Mouse (Mus musculus) lung, embryonic 16.5 days (tissue): Measurements from ENCODE around the gene Tmem106b. TPM values are rescaled to one million over a fixed set of nuclear protein-coding genes. Genes with fewer than 3 reads are reported as not detected.

Experiments used
- ATAC-seq: fragments of 200-750 bp; cut with Nextera tagmentation; 2 replicates; pipeline ENCODE4 v1.8.0; 2017; ENCODE audit warnings: low read depth, mild to moderate bottlenecking, moderate library complexity
- H3K27ac ChIP-seq: fragments of 300-500 bp; sonication (generic); 2 replicates; pipeline ENCODE4 v1.5.1; 2014; ENCODE audit warnings: mild to moderate bottlenecking, control low read depth, low read length
- H3K27me3 ChIP-seq: fragments of 300-500 bp; sonication (generic); 2 replicates; pipeline ENCODE4 v1.6.1; 2014; ENCODE audit warnings: low read depth, low read length, mixed read lengths; ENCODE audit not compliant: control insufficient read depth, insufficient read depth
- H3K36me3 ChIP-seq: fragments of 300-500 bp; sonication (generic); 2 replicates; pipeline ENCODE4 v1.6.1; 2014; ENCODE audit warnings: low read length; ENCODE audit not compliant: control insufficient read depth, insufficient read depth
- H3K4me1 ChIP-seq: fragments of 300-500 bp; sonication (generic); replicated peaks from 2 replicates; pipeline ENCODE4 v1.6.1; 2014; ENCODE audit warnings: low read length, mixed read lengths; ENCODE audit not compliant: control insufficient read depth, insufficient read depth
- H3K4me2 ChIP-seq: fragments of 300-500 bp; sonication (generic); 2 replicates; pipeline ENCODE4 v1.6.1; 2014; ENCODE audit warnings: low read depth, low read length, control low read depth
- H3K4me3 ChIP-seq: fragments of 300-500 bp; sonication (generic); 2 replicates; pipeline ENCODE4 v1.5.1; 2014; ENCODE audit warnings: mild to moderate bottlenecking, low read length, control low read depth
- H3K9ac ChIP-seq: fragments of 300-500 bp; sonication (generic); 2 replicates; pipeline ENCODE4 v1.6.1; 2014; ENCODE audit warnings: low read length, control low read depth
- H3K9me3 ChIP-seq: fragments of 300-500 bp; sonication (generic); 2 replicates; pipeline ENCODE4 v1.6.1; 2016; ENCODE audit warnings: low read length; ENCODE audit not compliant: control insufficient read depth
- WGBS: fragments of 180-500 bp; shearing (Covaris S2); extraction: QIAGEN DNeasy Blood & Tissue Kit; methylation state at CpG from one replicate; pipeline ENCODE4 v1.1.7; 2014; 5-methylcytosine and 5-hydroxymethylcytosine counted together
- polyA plus RNA-seq: library from polyadenylated mRNA; unstranded; fragments of >200 nt; fragmentation: Nextera tagmentation; extraction: Ambion mirVana; gene quantifications from 2 replicates; pipeline ENCODE4 v1.2.1, GENCODE M21; 2015

Tmem106b gene
- polyA plus RNA-seq, 1 experiment from 2014 or later: 39.0 TPM

DNA sequence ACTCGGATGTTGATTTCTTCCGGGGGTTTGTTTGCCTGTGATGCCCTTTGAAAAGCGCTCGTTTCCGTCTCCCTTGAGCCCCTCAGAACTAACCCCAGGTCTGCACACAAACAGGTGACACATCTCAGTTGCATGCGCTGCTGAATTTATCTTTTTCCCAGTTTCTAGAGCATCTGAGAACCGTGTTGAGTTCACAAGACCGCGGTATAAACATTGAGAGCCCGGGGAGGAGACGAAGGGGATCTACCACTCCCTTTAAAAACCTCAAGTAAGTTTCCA, 527 bp downstream of the Tmem106b start:
- Histone ChIP-seq H3K9me3 (no peaks in the 10 kb centered on the region), H3K36me3 (peaks cover 9% of the 10 kb centered on the region), H3K9ac (peak overlapping the region; percentile 95), H3K27me3 (no peaks in the 10 kb centered on the region), H3K4me3 (peak overlapping the region; percentile 88), H3K4me1 (peaks cover 4% of the 10 kb centered on the region), H3K4me2 (peak overlapping the region; percentile 68), H3K27ac (peak overlapping the region; percentile 66)
- no peak; the same call in 1 of the 2 replicates for ATAC-seq
- WGBS: 0% methylated on average over 11 of the region's 11 CpGs

DNA sequence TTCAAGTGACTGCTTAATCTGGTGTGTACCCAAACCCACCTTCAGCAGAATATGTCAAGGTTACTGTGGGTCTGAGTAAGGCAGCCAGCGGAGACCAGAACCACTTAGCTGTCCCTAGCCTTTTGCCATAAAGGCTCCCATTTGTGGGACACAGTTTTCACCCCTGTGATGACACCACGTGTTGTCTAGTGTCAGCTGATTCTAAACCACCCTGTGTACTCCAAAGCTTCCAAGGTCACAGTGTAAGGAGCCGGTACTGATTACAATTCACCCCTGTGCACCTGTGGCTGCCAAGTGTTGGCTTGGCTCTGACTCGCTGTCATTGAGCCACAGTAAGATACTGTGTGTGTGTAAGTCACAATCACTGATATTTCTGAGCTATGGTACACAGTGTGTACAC, 926 bp downstream of the Tmem106b start:
- Histone ChIP-seq H3K9ac (peak overlapping the region; percentile 95), H3K27ac (no peak overlapping the region), H3K4me2 (peak overlapping the region; percentile 68), H3K4me1 (peaks cover 4% of the 10 kb centered on the region), H3K4me3 (peak overlapping the region; percentile 88), H3K27me3 (no peaks in the 10 kb centered on the region), H3K36me3 (peaks cover 9% of the 10 kb centered on the region), H3K9me3 (no peaks in the 10 kb centered on the region)
- ATAC-seq: no peak
- WGBS: 36% methylated on average over 4 of the region's 4 CpGs

DNA sequence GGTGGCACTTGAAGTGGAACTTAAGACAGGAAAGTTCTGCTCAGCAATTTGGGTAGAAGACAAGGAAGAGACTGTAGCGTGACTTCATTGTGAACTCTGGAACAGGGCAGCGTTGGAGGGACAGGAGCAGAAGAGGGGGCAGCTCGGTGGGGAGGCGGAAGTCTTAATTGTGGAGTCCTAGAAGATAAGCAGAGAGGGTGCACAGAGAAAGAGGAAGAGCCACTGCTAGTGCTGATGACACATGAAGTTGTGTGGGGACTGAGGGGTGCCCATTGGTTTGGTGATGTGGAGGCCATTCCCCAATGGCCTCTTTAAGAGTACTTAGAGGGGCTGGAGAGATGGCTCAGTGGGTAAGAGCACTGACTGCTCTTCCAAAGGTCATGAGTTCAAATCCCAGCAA, 3.5 kb downstream of the Tmem106b start:
- no peak for ATAC-seq
- peaks cover 14% of the 10 kb centered on the region for H3K36me3 ChIP-seq
- H3K4me3 ChIP-seq: no peak overlapping the region
- peaks cover 4% of the 10 kb centered on the region for H3K4me1 ChIP-seq
- no peak overlapping the region for H3K9ac ChIP-seq
- H3K27ac ChIP-seq: no peak overlapping the region
- 93% methylated on average over 4 of the region's 4 CpGs for WGBS
- H3K9me3 ChIP-seq: no peaks in the 10 kb centered on the region
- H3K27me3 ChIP-seq: no peaks in the 10 kb centered on the region
- H3K4me2 ChIP-seq: no peak overlapping the region

GRCm38 (mm10) chr6:13073876-13074275, 4.3 kb downstream of the Tmem106b start:
- WGBS: 75% methylated on average over 2 of the region's 2 CpGs
- H3K4me2 ChIP-seq: no peak overlapping the region
- peaks cover 20% of the 10 kb centered on the region for H3K36me3 ChIP-seq
- H3K9me3 ChIP-seq: no peaks in the 10 kb centered on the region
- no peak overlapping the region for H3K9ac ChIP-seq
- H3K4me3 ChIP-seq: no peak overlapping the region
- H3K27ac ChIP-seq: no peak overlapping the region
- H3K4me1 ChIP-seq: peaks cover 4% of the 10 kb centered on the region
- no peaks in the 10 kb centered on the region for H3K27me3 ChIP-seq
- ATAC-seq: no peak

DNA sequence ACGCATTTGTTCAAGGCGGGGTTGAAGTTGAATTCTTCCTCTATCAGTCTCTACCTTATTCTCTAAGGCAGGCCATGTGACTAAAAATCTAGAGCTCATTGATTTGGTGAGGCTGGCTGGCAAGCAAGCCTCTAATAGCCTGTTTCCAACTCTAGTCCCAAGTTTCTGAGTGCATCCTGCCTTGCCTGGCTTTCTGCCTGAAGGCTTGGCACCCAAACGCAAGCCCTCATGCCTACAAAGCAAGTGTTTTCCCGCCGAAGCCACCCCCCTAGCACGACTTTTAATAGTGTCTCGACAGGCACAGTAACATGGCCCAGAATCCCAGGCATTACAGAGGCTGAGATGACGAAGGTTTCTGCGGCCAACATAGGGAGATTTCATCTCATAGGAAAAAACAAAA, 13.3 kb downstream of the Tmem106b start:
- no peak overlapping the region for H3K4me2 ChIP-seq
- no peaks in the 10 kb centered on the region for H3K9me3 ChIP-seq
- no peak overlapping the region for H3K9ac ChIP-seq
- H3K4me1 ChIP-seq: no peaks in the 10 kb centered on the region
- ATAC-seq: no peak
- H3K27ac ChIP-seq: no peak overlapping the region
- 91% methylated on average over 9 of the region's 9 CpGs for WGBS
- peaks cover 35% of the 10 kb centered on the region for H3K36me3 ChIP-seq
- H3K27me3 ChIP-seq: no peaks in the 10 kb centered on the region
- H3K4me3 ChIP-seq: no peak overlapping the region

DNA sequence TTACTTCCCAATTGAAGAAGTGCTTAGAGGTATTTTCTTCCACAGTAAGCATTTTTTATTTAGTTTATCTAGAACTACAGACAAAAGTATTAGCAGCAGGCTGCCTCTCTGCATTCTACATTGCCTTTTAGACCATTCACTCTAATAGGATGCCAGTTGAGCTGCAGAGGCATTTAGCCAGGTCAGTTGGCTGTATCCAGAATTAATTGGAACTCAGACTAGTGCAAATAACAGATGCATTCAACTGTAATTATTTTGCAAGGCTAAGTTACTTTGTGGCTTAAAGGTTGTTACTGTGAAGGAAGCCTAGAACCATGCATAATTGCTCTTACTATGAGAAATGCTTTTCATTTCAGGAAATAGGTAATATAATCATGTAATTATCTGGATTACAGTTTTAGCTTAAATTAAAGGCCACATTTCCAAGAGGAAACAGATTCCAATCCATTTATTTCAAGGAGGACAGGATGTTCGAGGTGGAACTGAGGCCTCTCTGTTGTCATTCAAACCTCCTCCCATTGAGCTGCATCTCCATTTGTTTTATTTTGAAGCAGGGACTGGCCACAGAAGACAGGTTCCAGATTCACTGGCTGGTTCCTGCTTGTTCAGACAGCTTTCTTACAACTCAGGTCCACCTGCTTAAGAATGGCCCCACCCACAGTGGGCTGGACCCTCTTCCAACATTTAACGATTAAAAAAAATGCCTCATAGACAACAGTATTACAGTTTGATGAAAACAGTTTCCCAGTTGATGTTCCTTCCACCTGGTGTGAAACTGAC, 27.3 kb downstream of the Tmem106b start:
- Histone ChIP-seq H3K4me1 (no peaks in the 10 kb centered on the region), H3K27ac (no peak overlapping the region), H3K4me2 (no peak overlapping the region), H3K9ac (no peak overlapping the region), H3K4me3 (no peak overlapping the region), H3K36me3 (no peaks in the 10 kb centered on the region), H3K27me3 (no peaks in the 10 kb centered on the region), H3K9me3 (no peaks in the 10 kb centered on the region)
- no peak for ATAC-seq
- WGBS: 77% methylated on average over 2 of the region's 2 CpGs

GRCm38 (mm10) chr6:13100137-13100536, 30.6 kb downstream of the Tmem106b start:
- Histone ChIP-seq H3K4me1 (no peaks in the 10 kb centered on the region), H3K36me3 (no peaks in the 10 kb centered on the region), H3K4me2 (no peak overlapping the region), H3K9ac (no peak overlapping the region), H3K9me3 (no peaks in the 10 kb centered on the region), H3K27me3 (no peaks in the 10 kb centered on the region), H3K27ac (no peak overlapping the region), H3K4me3 (no peak overlapping the region)
- WGBS: 83% methylated on average over 2 of the region's 2 CpGs
- no peak for ATAC-seq

DNA sequence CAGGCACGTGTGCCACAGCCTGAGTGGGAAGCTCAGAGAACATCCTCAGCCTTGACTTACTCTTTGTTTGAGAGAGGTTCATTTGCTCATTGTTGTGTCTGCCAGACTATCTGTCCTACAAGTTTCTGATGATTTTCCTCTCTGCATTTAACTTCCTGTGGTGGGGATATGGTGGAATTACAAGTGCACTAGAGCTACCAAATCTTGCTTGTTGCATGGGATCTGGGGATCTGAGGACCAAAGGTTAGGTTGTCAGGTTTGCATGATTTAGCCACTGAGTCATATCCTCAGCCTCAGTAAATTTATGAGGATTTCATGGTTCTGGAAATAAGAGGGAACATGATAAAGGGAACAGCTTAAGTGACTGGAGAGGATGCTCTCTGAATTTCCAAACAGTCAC, 39.1 kb downstream of the Tmem106b start:
- H3K36me3 ChIP-seq: no peaks in the 10 kb centered on the region
- WGBS: 71% methylated on average over 1 of the region's 1 CpGs
- no peak overlapping the region for H3K9ac ChIP-seq
- H3K4me3 ChIP-seq: no peak overlapping the region
- no peak for ATAC-seq
- no peaks in the 10 kb centered on the region for H3K9me3 ChIP-seq
- H3K4me1 ChIP-seq: no peaks in the 10 kb centered on the region
- no peak overlapping the region for H3K27ac ChIP-seq
- H3K4me2 ChIP-seq: no peak overlapping the region
- H3K27me3 ChIP-seq: no peaks in the 10 kb centered on the region

- Histone ChIP-seq H3K4me2 (no peak overlapping the region), H3K4me3 (no peak overlapping the region)
- ATAC-seq: no peak
Observed at GRCm38 (mm10) chr6:13137255-13137654, 67.7 kb downstream of the Tmem106b start.

More at GRCm38 (mm10) chr6:13137255-13137654, 67.7 kb downstream of the Tmem106b start:
- Histone ChIP-seq H3K36me3 (no peaks in the 10 kb centered on the region), H3K27me3 (no peaks in the 10 kb centered on the region), H3K9ac (no peak overlapping the region), H3K4me1 (no peaks in the 10 kb centered on the region), H3K27ac (no peak overlapping the region), H3K9me3 (no peaks in the 10 kb centered on the region)
- WGBS: 86% methylated on average over 1 of the region's 1 CpGs
